In genomic region chr5:142451759-142452158, GRCm38 (mm10) we compare ENCODE assay signal across 10 mouse cellular contexts. TPM values are rescaled to one million over a fixed set of nuclear protein-coding genes. Genes with fewer than 3 reads are reported as not detected.
DNase-seq lines count a peak whose midpoint lies in the region; ATAC-seq and TF ChIP-seq lines count a peak whose summit lies in the region.
"Had no signal": no experiment of that assay in that cellular context is flagged by ENCODE, and none has a peak within 500 bp of the region (broad histone marks: within the 10 kb centered on the region; RNA-seq: fewer than 3 reads in every experiment).

No protein-coding gene starts in this region.

- no peak for ATAC-seq in forebrain, postnatal 0 days
- peak; percentile 18; the same call in 1 of the 2 replicates for ATAC-seq in G1E (ENCODE audit: extremely low read depth, insufficient number of reproducible peaks, low FRiP score, poor library complexity, severe bottlenecking)
- ATAC-seq in intestine, embryonic 16.5 days = peak; percentile 24; the same call in 1 of the 2 replicates
- peak; percentile 51 for ATAC-seq in liver, embryonic 15.5 days (ENCODE audit: insufficient read depth)

- H3K9ac ChIP-seq in forebrain, postnatal 0 days = no peak overlapping the region
- no peak overlapping the region for H3K9ac ChIP-seq in intestine, embryonic 16.5 days (ENCODE audit: low read depth, low read length)
- no peak overlapping the region for H3K9ac ChIP-seq in liver, embryonic 15.5 days

- H3K4me2 ChIP-seq in forebrain, postnatal 0 days (ENCODE audit: low read depth) = no peak overlapping the region
- no peak overlapping the region for H3K4me2 ChIP-seq in intestine, embryonic 16.5 days (ENCODE audit: low read depth, low read length)
- no peak overlapping the region for H3K4me2 ChIP-seq in liver, embryonic 15.5 days

- intact Hi-C loops in gastrocnemius, postnatal 36 days (cut with DNase I) = no loop called here

- H3K36me3 ChIP-seq in forebrain, embryonic 10.5 days (replicated peaks) = peaks cover 79% of the 10 kb centered on the region
- peaks cover 43% of the 10 kb centered on the region for H3K36me3 ChIP-seq in forebrain, postnatal 0 days (ENCODE audit: insufficient read depth)
- peaks cover 98% of the 10 kb centered on the region for H3K36me3 ChIP-seq in G1E (replicated peaks)
- H3K36me3 ChIP-seq in intestine, embryonic 16.5 days (ENCODE audit: control insufficient read depth, insufficient read depth, low read length) = peaks cover 27% of the 10 kb centered on the region
- peaks cover 63% of the 10 kb centered on the region for H3K36me3 ChIP-seq in liver, embryonic 15.5 days (replicated peaks)

- 27% methylated on average over 1 of the region's 1 CpGs for WGBS in forebrain, embryonic 10.5 days
- WGBS in forebrain, postnatal 0 days = 7% methylated on average over 1 of the region's 1 CpGs
- WGBS in intestine, embryonic 16.5 days = 23% methylated on average over 1 of the region's 1 CpGs
- 25% methylated on average over 1 of the region's 1 CpGs for WGBS in liver, embryonic 15.5 days (ENCODE audit: insufficient replicate concordance)

- H3K4me1 ChIP-seq in forebrain, embryonic 10.5 days = peaks cover 40% of the 10 kb centered on the region
- no peaks in the 10 kb centered on the region for H3K4me1 ChIP-seq in forebrain, postnatal 0 days (ENCODE audit: insufficient read depth)
- H3K4me1 ChIP-seq in G1E (ENCODE audit: insufficient read depth, low read depth, low read length) = peaks cover 14% of the 10 kb centered on the region
- peaks cover 5% of the 10 kb centered on the region for H3K4me1 ChIP-seq in intestine, embryonic 16.5 days (ENCODE audit: control insufficient read depth, insufficient read depth, low read length)
- H3K4me1 ChIP-seq in liver, embryonic 15.5 days (replicated peaks) = peaks cover 24% of the 10 kb centered on the region

- H3K9me3 ChIP-seq in forebrain, embryonic 10.5 days = no peaks in the 10 kb centered on the region
- H3K9me3 ChIP-seq in forebrain, postnatal 0 days (ENCODE audit: low read length) = no peaks in the 10 kb centered on the region
- H3K9me3 ChIP-seq in G1E (replicated peaks) = no peaks in the 10 kb centered on the region
- no peaks in the 10 kb centered on the region for H3K9me3 ChIP-seq in intestine, embryonic 16.5 days (ENCODE audit: control insufficient read depth, low read length)
- H3K9me3 ChIP-seq in liver, embryonic 15.5 days (replicated peaks) = no peaks in the 10 kb centered on the region

- TF ChIP-seq CTCF in forebrain, postnatal 0 days (IDR thresholded peaks at IDR 0.05; ENCODE audit: low read depth) = no peak
- no peak for TF ChIP-seq CTCF in G1E (IDR thresholded peaks at IDR 0.05; ENCODE audit: low read depth, low read length)

- 0 out of 2 replicates have a peak overlapping the region, but pooled peaks have one; percentile 17 for H3K27ac ChIP-seq in forebrain, embryonic 10.5 days
- no peak overlapping the region for H3K27ac ChIP-seq in forebrain, postnatal 0 days (ENCODE audit: low read depth, low read length)
- H3K27ac ChIP-seq in intestine, embryonic 16.5 days (ENCODE audit: low read length) = no peak overlapping the region
- no peak overlapping the region for H3K27ac ChIP-seq in liver, embryonic 15.5 days (replicated peaks)

- DNase-seq in forebrain, embryonic 10.5 days (ENCODE audit: extremely low spot score, low spot score) = peak; percentile 68
- no peak for DNase-seq in forebrain, postnatal 0 days
- no peak for DNase-seq in G1E (ENCODE audit: low spot score)
- DNase-seq in layer of hippocampus, adult 18-20 months (ENCODE audit: low spot score in 2 of 2) = no peak
- no peak for DNase-seq in right cerebral cortex, adult 18-20 months
- no peak for DNase-seq in gastrocnemius, postnatal 36 days
- DNase-seq: adrenal gland, adult 2 months; heart, adult 18-20 months had no signal

- H3K4me3 ChIP-seq in forebrain, embryonic 10.5 days = no peak overlapping the region
- no peak overlapping the region for H3K4me3 ChIP-seq in forebrain, postnatal 0 days (ENCODE audit: low read depth, low read length)
- H3K4me3 ChIP-seq in G1E (ENCODE audit: low read depth, low read length) = no peak overlapping the region
- no peak overlapping the region for H3K4me3 ChIP-seq in intestine, embryonic 16.5 days (ENCODE audit: low read length)
- H3K4me3 ChIP-seq in liver, embryonic 15.5 days (replicated peaks) = no peak overlapping the region

- no peaks in the 10 kb centered on the region for H3K27me3 ChIP-seq in forebrain, embryonic 10.5 days (ENCODE audit: poor library complexity, severe bottlenecking)
- no peaks in the 10 kb centered on the region for H3K27me3 ChIP-seq in forebrain, postnatal 0 days (ENCODE audit: insufficient read depth, low read length)
- H3K27me3 ChIP-seq in G1E (ENCODE audit: insufficient read depth, low read length) = no peaks in the 10 kb centered on the region
- H3K27me3 ChIP-seq in intestine, embryonic 16.5 days (replicated peaks; ENCODE audit: control insufficient read depth, insufficient read depth, low read length) = no peaks in the 10 kb centered on the region
- no peaks in the 10 kb centered on the region for H3K27me3 ChIP-seq in liver, embryonic 15.5 days

RNA-seq across cellular contexts. Expression of gene Ap5z1, which starts 12.0 kb away (rescaled TPM):
- 10.6 and 12.5 TPM in 2 replicates for polyA plus RNA-seq in forebrain, embryonic 10.5 days (2016; fragmentation: Nextera tagmentation; extraction: Ambion mirVana)
- total RNA-seq in forebrain, postnatal 0 days (2014; rRNA removed) = 13.5 and 16.7 TPM in 2 replicates
- polyA plus RNA-seq in forebrain, postnatal 0 days (2015; fragmentation: Nextera tagmentation; extraction: Ambion mirVana) = 6.4 and 7.8 TPM in 2 replicates
- total RNA-seq in G1E (2014; fragmentation: Nextera tagmentation) (14.1 and 14.6 TPM in 2 replicates), G1E (2017) (11.5 and 14.0 TPM in 2 replicates)
- 32.0 and 37.7 TPM in 2 replicates for polyA plus RNA-seq in G1E (2012)
- 17.3 and 21.6 TPM in 2 replicates for polyA plus RNA-seq in intestine, embryonic 16.5 days (2015; fragmentation: Nextera tagmentation; extraction: Ambion mirVana)
- polyA plus RNA-seq in liver, embryonic 15.5 days (2015; fragmentation: Nextera tagmentation; extraction: Ambion mirVana) = 4.2 and 5.6 TPM in 2 replicates
- total RNA-seq in layer of hippocampus, adult 18-20 months (2021) = 10 to 100 TPM; 21.1 to 23.4 TPM
- total RNA-seq in gastrocnemius, postnatal 36 days (2021) = 1 to 10 TPM; 3.4 to 4.2 TPM

RNA-seq across cellular contexts. Expression of gene Foxk1, which starts 50.5 kb away (rescaled TPM):
- 4.3 and 5.2 TPM in 2 replicates for polyA plus RNA-seq in forebrain, embryonic 10.5 days (2016; fragmentation: Nextera tagmentation; extraction: Ambion mirVana)
- 13.8 and 19.0 TPM in 2 replicates for total RNA-seq in forebrain, postnatal 0 days (2014; rRNA removed)
- 3.2 and 5.0 TPM in 2 replicates for polyA plus RNA-seq in forebrain, postnatal 0 days (2015; fragmentation: Nextera tagmentation; extraction: Ambion mirVana)
- total RNA-seq in G1E (2014; fragmentation: Nextera tagmentation) = 26.9 and 29.5 TPM in 2 replicates
- 4.9 and 5.5 TPM in 2 replicates for total RNA-seq in G1E (2017)
- 39.3 and 42.7 TPM in 2 replicates for polyA plus RNA-seq in G1E (2012)
- polyA plus RNA-seq in intestine, embryonic 16.5 days (2015; fragmentation: Nextera tagmentation; extraction: Ambion mirVana) = 1.9 and 2.0 TPM in 2 replicates
- 2.0 and 2.1 TPM in 2 replicates for polyA plus RNA-seq in liver, embryonic 15.5 days (2015; fragmentation: Nextera tagmentation; extraction: Ambion mirVana)
- total RNA-seq in layer of hippocampus, adult 18-20 months (2021) = 10 to 100 TPM; 51.1 to 55.3 TPM
- 10 to 100 TPM; 12.5 to 14.5 TPM for total RNA-seq in gastrocnemius, postnatal 36 days (2021)
